Mouse (Mus musculus) cerebellum, adult 11 months (tissue): Measurements from ENCODE around the gene Gfra1.

Experiments used
- DNase-seq: peaks from one replicate; pipeline ENCODE4 v3.0.0; 2022

Gfra1 gene

GRCm38 (mm10) chr19:58243604-58244003, 212.1 kb downstream of the Gfra1 start:
- DNase-seq: no peak

- no peak for DNase-seq
These were observed 217.4 kb downstream of the Gfra1 start for GRCm38 (mm10) chr19:58238325-58238724.

GRCm38 (mm10) chr19:58227725-58228124, 228.0 kb downstream of the Gfra1 start:
- DNase-seq: no peak

- DNase-seq: no peak
These were observed 228.8 kb downstream of the Gfra1 start for GRCm38 (mm10) chr19:58226882-58227281.

- no peak for DNase-seq
These were observed 235.5 kb downstream of the Gfra1 start for GRCm38 (mm10) chr19:58220061-58220831.

GRCm38 (mm10) chr19:58217591-58217990, 238.1 kb downstream of the Gfra1 start:
- no peak for DNase-seq

GRCm38 (mm10) chr19:58206496-58207044, 249.1 kb downstream of the Gfra1 start:
- no peak for DNase-seq

GRCm38 (mm10) chr19:58205470-58205869, 250.2 kb downstream of the Gfra1 start:
- no peak for DNase-seq

- DNase-seq: no peak
These were observed 253.1 kb downstream of the Gfra1 start for GRCm38 (mm10) chr19:58202627-58203026.

GRCm38 (mm10) chr19:58199679-58200078, 256.0 kb downstream of the Gfra1 start:
- no peak for DNase-seq

- DNase-seq: no peak
These were observed 261.8 kb downstream of the Gfra1 start for GRCm38 (mm10) chr19:58193733-58194456.

- no peak for DNase-seq
These were observed 264.8 kb downstream of the Gfra1 start for GRCm38 (mm10) chr19:58190947-58191346.

GRCm38 (mm10) chr19:58186558-58186957, 269.2 kb downstream of the Gfra1 start:
- DNase-seq: no peak
